Mouse (Mus musculus) embryo, embryonic 11.5 days (tissue): ENCODE measurements around the gene Rnf214.

ENCODE experiments used
- DNase-seq: peaks from one replicate; pipeline ENCODE4 v3.0.0-alpha.2; 2012; ENCODE audit warnings: low read depth, low spot score

Gene Rnf214

GRCm38 (mm10) chr9:45815113-45815512 is 91.6 kb downstream of the Rnf214 start:
- DNase-seq: no peak
